Mouse (Mus musculus) embryonic facial prominence, embryonic 10.5 days (tissue): ENCODE data around the gene Cotl1. TPM values are rescaled to one million over a fixed set of nuclear protein-coding genes. Genes with fewer than 3 reads are reported as not detected.
A peak's percentile ranks its signal among the peaks of the same experiment; 100 is the strongest.

Experiments used
- DNase-seq: peaks from one replicate; pipeline ENCODE4 v3.0.0-alpha.2; 2017; ENCODE audit warnings: low spot score
- H3K27ac ChIP-seq: fragments of 300-500 bp; sonication (generic); replicated peaks from 2 replicates; pipeline ENCODE4 v1.5.1; 2016; ENCODE audit warnings: mild to moderate bottlenecking
- H3K27me3 ChIP-seq: fragments of 300-500 bp; sonication (generic); replicated peaks from 2 replicates; pipeline ENCODE4 v1.6.1; 2016; ENCODE audit warnings: low read depth, mild to moderate bottlenecking; ENCODE audit not compliant: poor library complexity, severe bottlenecking
- H3K36me3 ChIP-seq: fragments of 300-500 bp; sonication (generic); replicated peaks from 2 replicates; pipeline ENCODE4 v1.6.1; 2016; ENCODE audit warnings: mild to moderate bottlenecking, moderate library complexity
- H3K4me1 ChIP-seq: fragments of 300-500 bp; sonication (generic); 2 replicates; pipeline ENCODE4 v1.6.1; 2016
- H3K4me3 ChIP-seq: fragments of 300-500 bp; sonication (generic); 2 replicates; pipeline ENCODE4 v1.5.1; 2016; ENCODE audit warnings: mild to moderate bottlenecking, moderate library complexity
- H3K9me3 ChIP-seq: fragments of 300-500 bp; sonication (generic); 2 replicates; pipeline ENCODE4 v1.6.1; 2016; ENCODE audit warnings: mild to moderate bottlenecking
- WGBS: fragments of 180-500 bp; shearing (Covaris S2); methylation state at CpG from one replicate; pipeline ENCODE4 v1.1.7; 2016; 5-methylcytosine and 5-hydroxymethylcytosine counted together
- polyA plus RNA-seq: library from polyadenylated mRNA; unstranded; fragments of >200 nt; fragmentation: Nextera tagmentation; extraction: Ambion mirVana; gene quantifications from 2 replicates; pipeline ENCODE4 v1.2.1, GENCODE M21; 2016

Cotl1 gene
- polyA plus RNA-seq, 1 experiment from 2014 or later: 137 TPM

DNA sequence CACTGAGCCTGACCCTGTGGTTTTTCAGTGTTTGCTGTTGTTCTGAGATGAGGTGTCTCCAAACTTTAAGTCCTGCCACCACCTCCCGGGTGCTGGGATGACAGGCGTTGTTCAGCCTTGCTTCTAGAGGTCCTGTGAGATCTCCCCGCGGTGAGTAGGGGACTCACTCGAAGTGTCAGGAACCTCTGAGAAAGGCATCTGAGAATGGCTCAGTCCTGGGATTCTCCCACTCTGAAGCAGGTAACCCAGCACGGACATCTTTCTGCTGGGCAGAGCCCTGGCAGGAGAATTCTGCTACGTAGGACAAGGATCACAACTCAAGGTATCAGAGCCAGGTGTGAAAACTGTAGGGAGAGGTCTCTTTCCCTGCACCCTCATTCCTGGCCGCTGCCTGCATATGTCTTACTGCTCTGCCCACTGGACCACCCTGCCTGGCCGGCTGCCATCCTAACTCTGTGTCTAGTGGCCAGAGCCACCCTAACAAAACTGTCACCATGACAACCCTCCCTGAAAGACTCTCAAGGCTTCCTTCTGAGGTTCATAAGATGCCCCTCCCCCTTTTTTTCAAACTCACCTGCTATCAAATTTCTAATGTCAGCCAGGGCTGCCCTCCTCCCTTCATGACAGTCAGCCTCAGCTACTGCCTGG lies 59.8 kb downstream of the Cotl1 start:
- WGBS: 82% methylated on average over 9 of the region's 9 CpGs
- H3K27me3 ChIP-seq: peaks cover 11% of the 10 kb centered on the region; the same call in 1 of the 2 replicates
- no peak overlapping the region for H3K27ac ChIP-seq
- peaks cover 59% of the 10 kb centered on the region for H3K4me1 ChIP-seq
- no peak overlapping the region for H3K4me3 ChIP-seq
- DNase-seq: no peak
- H3K9me3 ChIP-seq: no peaks in the 10 kb centered on the region
- no peaks in the 10 kb centered on the region for H3K36me3 ChIP-seq

DNA sequence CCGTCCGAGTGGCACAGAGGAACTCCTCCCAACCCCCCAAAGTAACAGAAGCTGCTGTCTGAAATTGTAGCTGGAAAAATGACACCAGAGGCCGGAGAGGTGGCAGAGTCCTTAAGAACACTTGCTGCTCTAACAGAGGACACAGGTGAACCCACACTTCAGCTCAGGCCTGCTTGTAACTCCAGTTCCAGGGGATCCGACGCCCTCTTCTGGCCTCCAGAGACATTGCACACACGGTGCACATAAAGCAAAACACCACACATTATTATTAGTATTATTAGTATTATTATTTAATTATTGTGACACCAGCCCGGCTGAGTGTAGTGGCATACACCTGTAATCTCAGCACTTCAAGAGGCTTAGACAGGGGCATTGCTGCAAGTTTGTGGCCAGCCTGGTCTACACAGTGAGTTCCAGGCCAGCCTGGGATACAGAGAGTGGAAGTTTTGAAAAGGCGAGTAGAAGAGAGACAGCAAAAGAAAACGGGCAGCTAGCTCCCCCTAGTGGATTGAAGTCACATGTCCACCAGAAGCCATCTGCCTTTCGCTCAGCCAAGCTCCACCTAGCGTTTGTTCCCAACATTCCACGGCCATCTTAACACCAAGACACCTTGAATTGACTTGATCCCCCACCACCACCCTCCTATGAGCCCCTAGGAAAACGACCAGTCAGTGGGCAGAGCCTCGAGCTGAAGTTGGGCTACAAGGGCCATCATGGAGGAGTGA lies 61.2 kb downstream of the Cotl1 start:
- peaks cover 47% of the 10 kb centered on the region for H3K4me1 ChIP-seq

DNA sequence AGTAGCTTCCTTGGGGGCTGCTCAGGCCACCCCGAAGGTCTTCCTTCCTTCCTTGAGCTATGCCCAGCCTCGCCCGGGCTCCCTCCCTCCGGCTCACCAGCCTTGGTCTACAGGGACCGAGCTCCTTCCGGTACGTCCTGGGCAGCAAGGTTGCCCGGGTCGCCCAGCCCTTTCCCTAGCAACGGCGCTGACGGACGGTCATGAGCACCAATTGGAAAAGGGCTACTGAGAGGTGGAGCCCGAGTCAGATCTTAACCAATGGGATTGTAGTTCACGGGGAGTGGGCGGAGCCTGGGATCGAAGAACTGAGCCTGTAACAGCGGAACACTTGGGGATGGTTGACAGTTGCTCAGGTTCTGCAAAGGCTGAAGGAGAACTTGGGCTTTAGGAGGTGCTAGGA lies 62.1 kb downstream of the Cotl1 start, which contains the start of gene Tldc1:
Tldc1 (minus strand) TSS at position 154 of the 400 bp plus-strand sequence.
- H3K9me3 ChIP-seq: no peaks in the 10 kb centered on the region
- no peaks in the 10 kb centered on the region for H3K36me3 ChIP-seq
- WGBS: under 1% methylated on average over 18 of the region's 18 CpGs
- H3K4me3 ChIP-seq: peak within 1 kb of the TSS; percentile 70
- peak; percentile 99 for DNase-seq
- peak within 1 kb of the TSS; percentile 90 for H3K27ac ChIP-seq
- peaks cover 38% of the 10 kb centered on the region for H3K4me1 ChIP-seq
- no peaks in the 10 kb centered on the region for H3K27me3 ChIP-seq

More for the DNA sequence above, 61.2 kb downstream of the Cotl1 start:
- WGBS: 26% methylated on average over 14 of the region's 14 CpGs
- no peaks in the 10 kb centered on the region for H3K36me3 ChIP-seq
- peaks cover 5% of the 10 kb centered on the region; the same call in 1 of the 2 replicates for H3K27me3 ChIP-seq
- H3K27ac ChIP-seq: no peak overlapping the region
- H3K9me3 ChIP-seq: no peaks in the 10 kb centered on the region
- H3K4me3 ChIP-seq: peak overlapping the region; percentile 70
- peak; percentile 85 for DNase-seq

DNA sequence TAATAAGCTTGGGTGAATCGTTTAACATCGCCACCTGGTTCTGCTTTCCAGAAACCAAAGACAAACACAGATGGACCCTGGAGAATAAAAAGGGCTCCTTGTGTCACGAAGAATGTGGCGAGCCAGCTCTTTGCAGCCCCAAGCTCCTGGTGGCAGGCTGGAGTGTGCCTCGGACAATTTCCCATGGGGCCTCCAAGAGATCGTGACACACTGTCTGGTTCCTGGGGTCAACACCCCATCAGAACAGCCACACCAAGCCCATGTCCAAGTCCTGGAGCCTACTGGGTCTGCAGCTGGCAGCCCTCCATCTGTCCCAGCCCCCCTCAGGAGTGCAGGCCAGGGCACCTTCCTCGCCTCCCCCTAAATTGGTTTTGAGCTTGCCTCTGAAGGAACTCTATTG lies 62.6 kb downstream of the Cotl1 start:
- no peaks in the 10 kb centered on the region for H3K27me3 ChIP-seq
- peak overlapping the region; percentile 90 for H3K27ac ChIP-seq
- peak overlapping the region; percentile 70 for H3K4me3 ChIP-seq
- no peak for DNase-seq
- H3K4me1 ChIP-seq: peaks cover 37% of the 10 kb centered on the region
- H3K36me3 ChIP-seq: no peaks in the 10 kb centered on the region
- WGBS: 14% methylated on average over 7 of the region's 7 CpGs
- H3K9me3 ChIP-seq: no peaks in the 10 kb centered on the region

DNA sequence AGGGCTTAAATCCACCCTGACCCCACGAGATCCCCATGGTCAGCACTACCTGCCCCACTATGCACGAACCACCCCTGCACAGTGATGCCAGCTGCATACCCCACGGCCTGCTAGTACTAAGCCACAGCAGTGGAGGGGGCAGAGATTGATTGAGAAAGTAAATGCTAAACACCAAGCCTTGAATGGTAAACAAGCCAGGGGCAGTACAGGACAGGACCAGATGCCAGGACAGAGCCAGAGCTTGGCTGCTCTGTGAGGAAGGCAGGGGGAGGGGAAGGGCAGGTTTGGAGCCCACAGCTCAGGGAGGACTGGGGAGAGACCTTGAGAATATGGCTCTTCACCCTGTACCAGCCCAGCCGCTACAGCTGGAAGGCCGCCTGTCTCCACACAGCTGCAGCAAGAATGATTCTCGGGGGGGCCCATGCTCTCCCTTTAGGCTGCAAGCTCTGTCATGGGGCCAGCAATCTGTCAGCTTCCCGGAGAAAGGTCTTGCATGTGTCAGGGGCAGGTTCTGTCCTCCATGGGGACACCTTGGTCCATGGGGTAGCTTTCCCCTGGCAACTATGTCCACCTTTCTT lies 63.6 kb downstream of the Cotl1 start:
- Histone ChIP-seq H3K9me3 (no peaks in the 10 kb centered on the region), H3K4me3 (no peak overlapping the region), H3K4me1 (peaks cover 37% of the 10 kb centered on the region), H3K27me3 (no peaks in the 10 kb centered on the region), H3K27ac (0 out of 2 replicates have a peak overlapping the region, but pooled peaks have one; percentile 1), H3K36me3 (no peaks in the 10 kb centered on the region; the same call in 1 of the 2 replicates)
- DNase-seq: no peak
- 86% methylated on average over 7 of the region's 7 CpGs for WGBS

DNA sequence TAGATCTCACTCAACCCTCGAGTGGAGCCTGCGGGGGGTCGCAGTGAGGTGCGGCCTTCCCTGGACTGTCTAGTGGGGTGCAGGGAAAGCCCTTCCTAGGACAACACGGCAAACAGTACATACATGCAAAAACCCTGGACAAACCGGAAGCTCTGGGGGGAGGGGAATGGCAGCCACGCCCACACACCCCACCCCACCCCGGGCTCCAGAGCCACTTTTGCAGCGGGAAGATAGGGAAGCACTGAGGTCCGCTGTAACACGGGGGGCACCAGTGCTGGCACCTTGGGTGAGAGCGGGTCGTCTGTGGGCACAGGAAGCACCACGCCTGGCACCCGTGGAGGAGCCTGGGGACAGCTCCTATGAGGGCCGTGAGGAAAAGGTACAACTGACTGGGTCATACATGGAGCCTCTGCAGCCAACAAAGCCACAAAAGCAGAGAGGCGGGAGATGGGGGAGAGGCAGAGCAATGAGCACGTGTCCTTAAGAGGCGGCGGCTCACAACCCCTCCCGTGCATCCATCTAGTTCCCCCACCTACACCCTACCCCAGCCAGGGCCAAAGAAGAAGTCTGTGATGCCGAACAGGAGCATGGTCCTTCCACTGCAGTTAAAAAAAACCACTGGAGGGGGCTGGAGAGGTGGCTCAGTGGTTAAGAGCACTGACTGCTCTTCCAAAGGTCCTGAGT lies 74.4 kb downstream of the Cotl1 start:
- Histone ChIP-seq H3K9me3 (no peaks in the 10 kb centered on the region), H3K4me3 (no peak overlapping the region), H3K27me3 (no peaks in the 10 kb centered on the region), H3K27ac (no peak overlapping the region), H3K36me3 (peaks cover 45% of the 10 kb centered on the region), H3K4me1 (peaks cover 13% of the 10 kb centered on the region)
- WGBS: 82% methylated on average over 22 of the region's 22 CpGs
- no peak for DNase-seq

DNA sequence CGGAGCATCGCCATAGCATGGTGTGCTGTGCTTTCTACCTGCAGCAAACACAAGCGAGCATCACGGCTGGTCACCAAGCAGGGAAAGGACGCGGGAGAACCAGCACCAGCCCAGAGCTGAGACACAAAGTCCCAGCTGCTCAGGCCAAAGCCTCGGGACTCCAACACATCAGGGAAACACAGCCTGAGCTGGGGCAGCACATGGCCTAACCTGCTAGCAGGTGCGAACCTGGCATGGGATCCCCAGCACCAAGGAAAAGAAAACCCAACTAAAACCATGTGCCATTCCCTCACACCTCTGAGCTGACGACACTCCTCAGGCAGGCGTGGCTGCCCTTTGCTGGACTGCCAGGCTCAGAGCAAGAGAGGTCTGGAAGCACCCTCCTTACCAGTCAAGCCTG lies 75.0 kb downstream of the Cotl1 start:
- no peak overlapping the region for H3K27ac ChIP-seq

DNA sequence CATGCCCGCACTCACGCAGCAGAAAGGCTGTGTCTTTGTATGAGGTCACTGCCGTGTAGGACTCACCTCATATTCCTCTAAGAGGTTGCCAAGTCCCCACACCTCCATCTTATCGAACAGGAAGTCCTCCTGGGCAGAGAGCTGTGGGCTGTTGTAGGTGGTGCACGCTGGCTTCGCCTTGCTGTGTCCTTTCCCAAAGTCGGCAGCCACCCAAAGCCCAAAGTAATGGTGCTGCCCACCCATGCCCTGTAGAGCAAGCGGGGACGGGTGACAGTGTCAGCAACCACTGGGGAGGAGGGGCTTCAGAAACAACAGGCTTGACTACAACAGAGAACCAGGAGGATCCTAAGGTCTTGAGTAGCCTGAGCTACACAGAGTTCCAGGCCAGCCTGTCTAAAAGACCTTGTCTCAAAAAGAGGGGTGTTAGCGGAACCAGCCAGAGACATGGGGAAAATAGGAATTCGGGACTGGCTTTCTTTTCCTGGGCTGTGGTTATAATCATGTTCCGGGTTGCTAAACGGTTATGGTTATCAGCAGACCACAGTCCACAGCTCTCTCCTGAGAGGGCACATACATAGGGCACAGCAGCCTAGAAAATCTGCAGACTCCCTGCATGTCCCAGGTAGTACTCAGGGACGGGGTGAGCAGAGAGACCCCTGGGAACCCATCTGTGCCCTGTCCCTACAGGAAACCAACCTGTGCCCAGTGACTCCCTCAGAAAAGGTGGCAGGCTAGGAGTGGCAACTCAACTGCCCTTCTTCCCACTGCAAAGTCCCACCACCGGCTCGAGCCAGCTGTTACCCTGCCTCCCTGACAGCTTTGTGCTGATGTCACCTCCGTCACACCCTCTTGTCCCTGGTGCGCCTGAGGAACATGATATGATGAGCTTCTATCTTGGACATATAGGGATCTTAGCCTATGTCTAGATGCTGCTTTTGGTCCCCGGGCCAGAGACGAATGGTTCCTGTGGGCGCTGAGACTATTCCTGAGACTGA lies 77.8 kb downstream of the Cotl1 start:
- peaks cover 40% of the 10 kb centered on the region for H3K36me3 ChIP-seq
- H3K4me1 ChIP-seq: peaks cover 20% of the 10 kb centered on the region
- no peaks in the 10 kb centered on the region for H3K9me3 ChIP-seq
- no peak for DNase-seq
- no peak overlapping the region for H3K27ac ChIP-seq
- 89% methylated on average over 21 of the region's 21 CpGs for WGBS
- H3K4me3 ChIP-seq: no peak overlapping the region
- no peaks in the 10 kb centered on the region for H3K27me3 ChIP-seq

More for the DNA sequence above, 75.0 kb downstream of the Cotl1 start:
- no peaks in the 10 kb centered on the region for H3K9me3 ChIP-seq
- H3K4me1 ChIP-seq: peaks cover 13% of the 10 kb centered on the region
- WGBS: 86% methylated on average over 10 of the region's 10 CpGs
- H3K27me3 ChIP-seq: no peaks in the 10 kb centered on the region
- DNase-seq: no peak
- H3K4me3 ChIP-seq: no peak overlapping the region
- H3K36me3 ChIP-seq: peaks cover 48% of the 10 kb centered on the region

DNA sequence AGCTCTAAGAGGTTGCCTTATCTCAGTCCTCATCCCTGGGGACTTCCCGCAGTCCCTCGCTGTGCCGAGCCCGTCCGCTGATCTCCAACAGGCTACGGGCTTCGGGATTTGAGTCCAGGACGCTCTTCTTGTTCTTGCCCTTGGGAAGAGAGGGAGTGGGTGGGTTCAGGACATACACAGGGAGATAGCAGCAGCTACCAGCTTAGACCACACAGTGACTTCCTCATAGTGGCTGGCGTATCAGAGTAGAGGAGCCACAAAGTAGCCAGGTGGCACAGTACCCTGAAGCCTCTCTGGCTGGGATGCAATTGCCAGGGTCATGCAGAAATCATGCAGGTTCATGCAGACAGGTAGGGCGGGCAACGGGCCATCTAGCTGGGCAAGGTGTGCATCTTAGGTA lies 78.7 kb downstream of the Cotl1 start:
- Histone ChIP-seq H3K27me3 (peaks cover 7% of the 10 kb centered on the region; the same call in 1 of the 2 replicates), H3K4me1 (peaks cover 25% of the 10 kb centered on the region), H3K36me3 (peaks cover 32% of the 10 kb centered on the region), H3K9me3 (no peaks in the 10 kb centered on the region), H3K27ac (no peak overlapping the region), H3K4me3 (no peak overlapping the region)
- no peak for DNase-seq
- 94% methylated on average over 11 of the region's 11 CpGs for WGBS
